Mouse (Mus musculus): ENCODE data around the gene Rpl37.
"Not testable (repeated sequence)": the region's sequence is repeated elsewhere in the genome, so short reads cannot be mapped to it uniquely, and the experiment has no call there.

The Rpl37 gene

DNA sequence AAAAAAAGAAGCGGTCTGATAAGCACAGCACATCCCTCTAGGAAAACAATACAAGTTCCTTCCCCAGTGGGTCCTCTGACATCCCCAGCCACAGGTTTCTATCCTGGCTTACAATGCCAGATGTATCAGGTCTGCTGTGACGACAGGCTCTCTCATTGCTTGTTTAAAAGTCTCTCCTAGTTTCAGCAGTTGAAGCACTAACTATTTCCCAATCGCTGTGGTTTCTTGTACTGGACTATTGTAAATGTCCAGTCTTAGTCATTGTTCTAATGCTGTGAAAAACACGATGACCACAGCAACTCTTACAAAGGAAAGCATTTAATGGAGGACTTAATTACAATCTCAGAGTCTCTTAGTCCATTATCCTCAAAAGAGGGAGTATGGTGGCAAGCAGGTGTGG is 10.0 kb downstream of the Rpl37 start:
- DNase-seq (ENCODE audit: low spot score in 2 of 2) = no peak

DNA sequence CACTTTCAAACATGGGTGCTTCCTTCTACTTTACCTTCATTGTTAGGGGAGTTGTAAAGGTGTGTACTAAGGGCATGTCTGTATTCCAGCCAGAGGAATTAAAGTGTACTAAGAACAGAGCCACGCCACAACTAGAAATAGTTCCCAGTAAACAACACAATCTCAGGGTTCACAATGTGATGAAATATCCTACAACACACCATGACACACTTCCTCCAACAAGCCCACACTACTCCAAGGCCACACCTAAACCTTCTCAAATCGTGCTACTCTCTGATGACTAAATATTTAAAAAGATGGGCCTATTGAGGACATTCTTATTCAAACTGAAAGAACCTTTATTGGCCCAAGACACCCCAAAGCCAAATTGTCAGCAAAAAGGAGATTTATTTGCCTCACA is 11.0 kb downstream of the Rpl37 start:
- no peak for DNase-seq (ENCODE audit: low spot score in 2 of 2)

DNA sequence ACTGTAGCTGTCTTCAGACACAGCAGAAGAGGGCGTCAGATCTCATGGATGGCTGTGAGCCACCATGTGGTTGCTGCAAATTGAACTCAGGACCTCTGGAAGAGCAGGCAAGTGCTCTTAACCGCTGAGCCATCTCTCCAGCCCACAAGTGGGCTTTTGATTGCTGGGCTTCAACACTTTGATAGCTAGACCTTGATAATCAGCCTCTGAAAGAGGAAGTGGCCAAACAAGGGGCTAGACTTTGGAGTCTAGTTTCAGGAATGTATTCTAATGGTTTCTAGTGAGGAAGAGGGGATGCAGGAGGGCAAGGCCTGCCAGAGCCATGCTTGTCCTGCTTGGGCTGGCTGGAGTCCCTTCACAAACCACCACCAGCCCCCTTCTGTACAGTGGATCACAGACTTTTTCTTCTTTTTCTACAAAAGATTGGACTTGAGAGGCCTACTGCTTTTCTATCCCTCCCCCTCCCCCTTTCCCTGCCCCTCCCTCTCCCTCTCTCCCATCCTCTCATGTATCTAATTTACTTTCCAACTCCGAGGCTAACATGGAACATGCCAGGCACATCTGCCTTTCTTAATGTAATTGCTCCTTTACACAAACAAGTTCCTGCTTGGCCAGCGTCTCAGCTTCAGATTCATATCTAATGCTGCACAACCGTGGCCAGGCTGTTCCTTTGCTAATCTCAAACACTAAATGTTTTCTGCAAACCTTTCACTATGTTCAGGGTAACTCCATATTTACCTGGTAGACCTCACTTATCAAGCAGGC is 11.9 kb downstream of the Rpl37 start:
- DNase-seq (ENCODE audit: low spot score in 2 of 2) = no peak

GRCm38 (mm10) chr15:5129111-5129805 is 12.8 kb downstream of the Rpl37 start:
- no peak for DNase-seq (ENCODE audit: low spot score in 2 of 2)

DNA sequence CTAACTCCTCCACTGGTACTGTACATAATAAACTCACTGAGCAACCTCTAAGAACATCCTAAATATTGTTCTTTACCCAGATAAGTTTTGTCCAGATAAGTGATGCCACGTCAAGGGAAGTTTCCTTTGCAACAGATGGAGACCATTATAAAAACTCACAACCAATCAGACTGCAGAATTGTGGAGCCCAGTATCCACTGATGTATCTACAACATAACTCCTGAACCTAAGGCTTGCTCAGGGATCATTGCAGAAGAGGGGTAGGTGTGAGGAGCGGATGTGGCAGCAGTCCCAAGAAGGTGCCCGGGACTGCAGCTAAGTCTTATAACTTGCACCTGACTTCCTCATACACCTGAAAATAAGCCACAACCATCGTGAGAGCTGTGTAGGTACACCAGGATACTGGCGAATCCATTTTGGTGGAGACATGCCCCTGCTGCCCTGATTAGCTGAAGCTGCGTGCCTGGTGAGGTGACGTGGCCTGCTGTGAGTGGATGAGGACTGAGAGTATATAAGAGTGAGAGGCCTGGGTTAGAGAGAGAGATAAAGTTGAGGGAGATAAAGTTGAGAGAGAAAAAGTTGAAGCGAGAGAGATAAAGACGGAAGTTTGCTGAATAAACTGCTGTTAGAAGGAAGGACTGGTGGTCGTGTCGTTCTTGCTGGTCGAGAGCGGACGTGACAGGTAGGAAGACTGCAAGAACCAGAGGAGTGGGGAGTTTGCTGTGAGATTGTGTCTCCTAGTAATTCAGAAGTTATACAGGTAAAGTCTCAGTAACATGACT is 14.6 kb downstream of the Rpl37 start:
- not testable (repeated sequence) for DNase-seq (ENCODE audit: low spot score in 2 of 2)

- no peak for DNase-seq (ENCODE audit: low spot score in 2 of 2)
Measured at GRCm38 (mm10) chr15:5133301-5133700, 16.9 kb downstream of the Rpl37 start.

DNA sequence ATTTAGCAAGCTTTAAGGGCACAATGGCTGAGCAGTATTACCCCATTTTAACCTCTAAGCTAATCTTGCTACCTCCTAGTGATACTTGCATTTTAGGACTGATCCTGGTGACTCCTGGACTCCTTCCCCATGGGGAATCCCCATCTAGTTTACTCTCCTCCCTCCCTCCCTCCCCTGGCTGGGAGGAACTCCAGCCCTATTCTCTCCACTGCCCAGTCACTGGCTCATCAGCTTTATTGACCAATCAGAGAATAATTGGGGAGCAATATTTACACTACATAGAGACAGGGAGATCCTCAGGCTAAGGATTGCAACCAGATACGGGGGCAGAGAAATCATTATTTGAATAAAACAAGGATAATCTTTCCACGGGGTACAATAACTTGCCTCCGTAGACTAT is 17.7 kb downstream of the Rpl37 start:
- DNase-seq (ENCODE audit: low spot score in 2 of 2) = no peak

DNA sequence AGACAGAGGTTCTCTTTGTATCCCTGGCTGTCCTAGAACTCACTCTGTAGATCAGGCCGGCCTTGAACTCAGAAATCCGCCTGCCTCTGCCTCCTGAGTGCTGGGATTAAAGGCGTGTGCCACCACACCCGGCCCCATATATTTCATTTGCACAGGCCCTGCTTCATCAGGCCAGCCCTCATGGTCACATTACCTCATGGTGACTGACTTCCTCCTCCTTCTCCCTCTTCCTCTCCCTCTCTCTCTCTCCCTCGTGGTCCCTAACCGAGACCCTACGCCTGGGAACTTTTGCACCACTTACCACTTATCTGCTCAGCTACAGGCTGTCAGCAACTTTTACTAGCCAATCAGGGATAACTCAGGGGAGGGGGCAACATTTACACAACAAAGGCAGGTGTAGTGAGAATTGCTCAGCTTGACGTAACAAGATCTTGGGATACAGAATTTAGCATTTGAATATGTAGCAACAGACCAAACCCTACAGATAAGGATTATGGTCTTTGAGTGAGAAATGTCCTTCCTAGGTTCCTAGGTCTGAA is 18.6 kb downstream of the Rpl37 start:
- no peak for DNase-seq (ENCODE audit: low spot score in 2 of 2)

DNA sequence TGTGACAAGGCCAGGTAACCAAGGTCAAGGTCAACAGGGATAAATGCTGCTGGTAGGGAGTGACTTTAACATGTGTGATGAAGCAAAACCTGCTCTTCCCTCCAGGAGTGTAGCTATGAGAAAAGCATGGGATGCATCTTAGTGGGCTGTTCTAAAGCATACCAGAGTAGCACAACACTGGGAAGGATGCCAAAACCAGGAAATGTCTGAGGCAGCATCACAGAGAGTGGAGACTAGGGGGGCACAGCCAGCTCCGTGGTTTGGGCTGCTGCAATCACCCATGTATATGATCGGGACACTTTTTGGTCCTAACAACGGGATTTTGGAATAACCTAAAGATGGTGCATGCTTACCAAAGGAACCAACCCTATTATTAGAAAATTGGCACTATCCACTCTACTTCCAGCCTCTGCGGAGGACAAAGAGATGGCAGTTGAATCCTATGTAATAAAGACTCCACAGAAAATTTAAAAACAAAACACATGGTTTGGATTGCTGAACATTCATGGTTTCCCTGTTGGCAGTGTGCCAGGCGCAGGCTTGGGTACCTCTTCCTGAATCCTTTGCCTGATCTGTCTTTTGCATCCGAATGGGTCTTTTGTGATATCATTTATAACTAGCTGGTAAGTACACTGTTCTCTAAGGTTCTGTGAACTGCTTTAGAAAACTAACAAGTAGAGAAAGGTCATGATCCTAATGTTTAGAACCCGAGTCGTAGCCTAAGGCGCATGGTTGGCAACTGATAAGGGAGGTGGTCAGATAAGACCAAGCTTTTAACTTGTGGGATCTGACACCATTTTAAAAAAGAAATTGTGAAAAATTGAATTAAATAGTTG is 21.8 kb downstream of the Rpl37 start:
- peak in 1 of 2 experiments; percentile 58 for DNase-seq (ENCODE audit: low spot score in 2 of 2)

DNA sequence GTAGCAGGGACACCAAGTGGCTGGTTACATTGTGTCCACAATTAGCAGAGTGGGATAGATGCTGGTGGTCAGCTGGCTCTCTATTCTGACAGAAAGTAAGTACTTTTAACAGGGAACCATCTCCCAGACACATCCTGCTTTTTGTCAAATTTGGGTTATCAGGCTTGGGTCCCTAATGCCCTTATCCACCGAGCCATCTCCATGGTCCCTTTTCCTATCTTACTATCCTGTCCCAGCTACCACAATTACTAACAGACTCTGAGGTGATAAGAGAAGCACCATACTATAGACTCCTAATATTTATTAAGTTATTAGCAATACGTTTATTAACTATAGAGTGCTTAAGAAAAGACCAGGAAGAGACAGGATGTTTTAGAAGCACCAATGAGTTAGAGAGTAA is 22.9 kb downstream of the Rpl37 start:
- DNase-seq (ENCODE audit: low spot score in 2 of 2) = no peak

GRCm38 (mm10) chr15:5139863-5140262 is 23.4 kb downstream of the Rpl37 start:
- DNase-seq (ENCODE audit: low spot score in 2 of 2) = no peak

- DNase-seq (ENCODE audit: low spot score in 2 of 2) = no peak
Measured at GRCm38 (mm10) chr15:5140357-5140756, 23.9 kb downstream of the Rpl37 start.

DNA sequence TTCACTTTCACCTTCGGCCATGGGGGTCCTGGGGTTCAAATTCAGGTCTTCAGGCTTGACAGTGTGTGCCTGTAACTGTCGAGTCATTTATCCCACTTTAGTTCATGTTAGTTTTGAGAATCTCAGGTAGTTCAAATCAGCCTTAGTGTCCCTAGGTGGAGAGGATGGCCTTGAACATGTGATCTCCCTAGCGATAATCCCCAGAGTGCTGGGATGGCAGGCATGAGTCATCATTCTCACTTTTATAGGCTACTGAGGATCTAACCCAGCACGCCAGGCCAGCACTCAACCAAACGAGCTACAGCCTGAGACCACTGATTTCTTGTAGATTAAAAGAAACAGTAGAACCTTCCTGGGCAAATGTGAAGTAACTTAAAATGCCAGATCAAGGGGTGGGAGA is 25.6 kb downstream of the Rpl37 start:
- no peak for DNase-seq (ENCODE audit: low spot score in 2 of 2)

DNA sequence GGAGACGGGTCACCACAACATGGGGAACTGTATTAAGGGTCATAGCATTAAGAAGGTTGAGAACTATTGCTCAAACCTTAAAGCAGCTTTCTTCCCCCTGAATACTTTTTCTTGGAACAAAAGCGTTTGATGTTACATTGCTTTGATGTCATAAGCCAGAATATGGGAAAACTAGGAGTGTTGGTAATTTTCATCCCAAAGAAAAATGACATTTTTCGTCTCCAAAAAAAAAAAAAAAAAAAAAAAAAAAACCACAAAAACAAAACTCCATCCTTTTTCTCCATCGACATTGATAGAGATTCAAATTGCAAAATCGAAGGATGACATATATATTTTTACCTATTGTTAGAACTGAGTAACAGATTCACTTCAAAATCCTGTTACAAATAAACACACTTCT is 26.3 kb downstream of the Rpl37 start:
- DNase-seq (ENCODE audit: low spot score in 2 of 2) = no peak

DNA sequence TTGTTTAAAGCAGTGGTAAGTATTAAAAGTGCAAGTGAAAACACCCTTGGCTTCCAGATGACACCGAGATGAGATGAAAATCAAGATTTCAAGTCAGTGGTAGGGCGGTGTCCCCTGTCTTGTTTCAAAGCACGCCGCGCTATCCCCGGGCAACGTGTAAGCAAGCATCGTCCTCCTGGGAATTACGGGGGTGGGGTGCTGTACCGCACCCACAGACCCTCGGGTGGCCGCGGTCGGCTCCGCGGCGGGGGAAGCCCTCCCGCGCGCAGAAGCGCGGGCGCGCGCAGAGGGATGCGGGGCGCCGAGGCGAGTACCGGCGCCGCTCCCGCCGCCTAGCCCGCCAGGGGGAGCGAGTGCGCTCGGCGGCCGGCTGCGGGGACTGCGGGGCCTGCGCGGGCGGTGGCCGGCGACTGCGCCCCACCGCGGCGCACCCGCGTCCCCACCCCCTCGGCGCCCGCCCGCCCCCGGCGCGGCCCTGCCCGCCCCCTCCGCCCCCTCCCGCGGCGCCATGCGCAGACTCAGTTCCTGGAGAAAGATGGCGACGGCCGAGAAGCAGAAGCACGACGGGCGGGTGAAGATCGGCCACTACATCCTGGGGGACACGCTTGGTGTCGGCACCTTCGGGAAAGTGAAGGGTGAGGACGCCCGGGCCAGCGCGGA is 27.0 kb downstream of the Rpl37 start, which contains the start of gene Prkaa1:
Gene Prkaa1, plus strand, starts transcription at position 501 of the 660 bp plus-strand sequence.
- peak; percentile 77 to 80 for DNase-seq (ENCODE audit: low spot score in 2 of 2)

- peak in 1 of 2 experiments; percentile 86 for DNase-seq (ENCODE audit: low spot score in 2 of 2)
Measured at GRCm38 (mm10) chr15:5144021-5144778, 27.8 kb downstream of the Rpl37 start.

- no peak for DNase-seq (ENCODE audit: low spot score in 2 of 2)
Measured at GRCm38 (mm10) chr15:5145196-5145945, 28.9 kb downstream of the Rpl37 start.

DNA sequence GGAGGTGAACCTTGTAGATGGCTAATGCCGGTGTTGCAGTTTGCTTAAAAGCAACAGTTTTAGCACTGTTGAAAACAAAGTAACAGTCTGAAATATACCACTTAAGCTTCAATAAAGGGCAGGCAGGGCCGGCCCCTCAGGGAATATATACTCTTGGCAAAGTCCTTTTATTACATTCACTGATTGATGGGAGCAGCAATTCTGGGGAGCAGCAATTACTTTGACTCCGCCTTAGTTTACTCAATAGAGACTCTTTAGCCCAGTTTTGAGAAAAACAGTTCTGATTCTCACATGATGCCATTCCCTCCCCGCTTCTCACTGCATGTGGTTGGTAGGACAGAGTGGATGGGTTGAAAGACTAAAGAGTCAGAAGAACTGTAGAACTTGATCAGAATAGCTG is 32.7 kb downstream of the Rpl37 start:
- DNase-seq (ENCODE audit: low spot score in 2 of 2) = no peak

GRCm38 (mm10) chr15:5152171-5152570 is 35.7 kb downstream of the Rpl37 start:
- DNase-seq (ENCODE audit: low spot score in 2 of 2) = no peak

Data from spleen, postnatal 10 days (tissue).